Mouse (Mus musculus): Measurements from ENCODE around the gene H2-DMb2.

H2-DMb2 gene

GRCm38 (mm10) chr17:34118113-34118872, 24.8 kb upstream of the H2-DMb2 start:
- DNase-seq (ENCODE audit: low read depth, low spot score): no peak

DNA sequence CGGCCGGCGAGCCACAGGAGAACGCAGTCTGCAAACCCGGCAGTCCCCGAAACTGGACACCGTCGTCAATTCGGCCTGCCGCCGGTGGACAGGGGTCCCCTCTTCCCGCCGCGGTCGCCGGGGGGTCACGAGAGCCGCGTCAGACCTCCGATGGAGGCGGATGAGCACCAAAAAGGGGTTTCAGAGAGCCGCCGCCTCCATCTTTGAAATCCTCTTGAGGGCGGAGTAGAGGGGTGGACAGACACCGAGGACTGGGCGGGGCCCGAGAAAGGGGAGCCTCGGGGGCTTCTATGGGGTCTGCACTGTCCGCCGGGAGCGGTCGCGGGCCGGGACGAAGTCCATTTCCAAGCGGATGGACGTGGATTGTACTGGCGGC, 24.2 kb upstream of the H2-DMb2 start:
- DNase-seq (ENCODE audit: low read depth, low spot score): no peak

GRCm38 (mm10) chr17:34119249-34120179, 23.6 kb upstream of the H2-DMb2 start, which contains the start of gene H2-DMa:
Gene H2-DMa, plus strand, starts transcription at chr17:34119541.
- peak; percentile 98 for DNase-seq (ENCODE audit: low read depth, low spot score)

DNA sequence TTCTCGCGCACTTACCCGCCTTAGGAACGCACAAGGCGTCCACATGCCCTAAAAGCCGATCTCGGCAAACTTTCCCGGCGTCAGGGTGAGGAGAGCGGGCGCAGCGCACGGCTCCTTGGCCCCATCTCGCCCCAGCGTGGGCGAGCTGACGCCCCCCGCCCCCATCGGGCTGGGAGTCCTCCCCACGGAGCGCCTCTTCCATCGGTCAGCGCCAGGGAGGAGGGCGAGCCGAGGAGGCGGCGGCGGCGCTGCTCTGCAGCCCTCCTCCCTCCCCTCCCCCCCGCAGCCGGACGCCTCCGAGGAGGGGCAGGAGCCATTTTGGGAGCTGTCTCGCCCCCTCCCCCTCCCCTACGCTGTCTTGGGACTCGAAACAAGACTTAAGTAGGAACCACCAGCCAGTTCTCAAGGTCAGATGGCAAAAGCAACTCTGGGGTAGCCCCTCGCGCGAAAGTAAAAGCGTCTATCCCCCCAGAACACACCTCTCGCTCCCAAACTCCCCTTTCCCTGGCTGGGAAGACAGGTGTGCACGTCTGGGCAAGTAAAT, 22.9 kb upstream of the H2-DMb2 start:
- DNase-seq (ENCODE audit: low read depth, low spot score): peak; percentile 68

DNA sequence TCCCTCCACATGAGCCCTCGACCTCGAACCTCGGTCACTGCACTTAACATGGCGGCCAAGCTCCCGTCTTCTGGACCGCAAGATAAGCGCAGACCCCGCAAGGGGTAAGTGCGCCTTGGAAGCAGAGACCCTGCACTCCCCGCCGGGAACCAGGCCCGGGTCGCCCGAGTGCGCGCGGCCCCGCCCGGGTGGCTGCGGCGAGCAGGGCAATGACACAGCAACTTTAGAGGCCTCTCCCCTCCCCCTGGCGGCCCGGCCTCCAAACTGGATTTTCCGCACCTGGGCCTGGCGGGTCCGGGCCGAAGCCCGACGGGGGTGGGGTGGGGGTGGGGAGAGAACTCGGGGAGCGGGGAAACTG, 22.3 kb upstream of the H2-DMb2 start:
- no peak for DNase-seq (ENCODE audit: low read depth, low spot score)

DNA sequence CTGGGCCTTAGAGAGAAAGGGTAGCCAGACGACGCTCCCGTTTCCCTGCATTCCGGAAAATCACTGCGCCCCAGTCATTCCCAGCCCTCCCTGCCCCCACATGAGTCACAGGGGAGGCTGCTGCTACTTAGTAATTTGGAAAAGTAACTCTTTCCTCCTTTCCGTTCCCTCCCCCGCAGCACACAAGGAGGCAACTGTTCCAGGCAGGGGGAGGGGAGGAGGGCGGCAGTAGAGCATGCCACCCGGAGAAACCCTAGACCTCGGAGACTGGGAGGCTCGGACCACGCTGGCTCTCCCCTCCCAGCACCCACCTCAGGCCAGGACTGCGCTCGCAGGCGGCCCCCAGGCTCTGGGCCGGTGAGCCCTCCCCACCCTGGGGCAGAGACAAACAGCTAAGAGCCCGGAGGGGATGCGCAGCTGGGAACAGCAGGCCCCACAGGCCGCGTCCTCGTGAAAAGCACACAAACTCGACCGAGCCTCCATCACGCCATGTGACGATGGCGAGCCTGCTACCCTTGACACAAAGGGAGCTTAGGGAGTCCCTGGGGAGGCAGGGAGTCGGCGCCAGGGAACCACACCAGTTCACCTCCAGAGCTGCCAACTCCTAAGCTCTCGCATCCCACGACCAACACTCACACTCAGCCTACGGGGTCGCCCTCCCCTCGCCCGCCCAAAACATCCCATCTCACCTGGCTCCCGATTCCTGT, 21.8 kb upstream of the H2-DMb2 start:
- DNase-seq (ENCODE audit: low read depth, low spot score): peak; percentile 42

DNA sequence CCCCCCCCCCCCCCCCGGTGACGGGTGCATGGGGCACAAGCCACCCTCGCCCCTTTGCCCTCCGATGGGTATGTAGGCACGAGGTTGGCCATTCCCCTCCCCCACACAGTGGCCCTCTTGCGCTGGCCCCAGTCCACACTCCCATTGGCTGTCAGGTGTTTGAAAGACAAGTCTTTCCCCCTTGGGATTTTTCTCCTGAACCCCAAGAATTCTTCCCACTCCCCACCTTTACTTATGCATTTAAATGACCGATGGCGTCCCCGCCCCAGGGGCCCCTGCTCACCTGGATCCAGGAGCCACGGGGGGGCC, 21.3 kb upstream of the H2-DMb2 start:
- DNase-seq (ENCODE audit: low read depth, low spot score): peak; percentile 44

DNA sequence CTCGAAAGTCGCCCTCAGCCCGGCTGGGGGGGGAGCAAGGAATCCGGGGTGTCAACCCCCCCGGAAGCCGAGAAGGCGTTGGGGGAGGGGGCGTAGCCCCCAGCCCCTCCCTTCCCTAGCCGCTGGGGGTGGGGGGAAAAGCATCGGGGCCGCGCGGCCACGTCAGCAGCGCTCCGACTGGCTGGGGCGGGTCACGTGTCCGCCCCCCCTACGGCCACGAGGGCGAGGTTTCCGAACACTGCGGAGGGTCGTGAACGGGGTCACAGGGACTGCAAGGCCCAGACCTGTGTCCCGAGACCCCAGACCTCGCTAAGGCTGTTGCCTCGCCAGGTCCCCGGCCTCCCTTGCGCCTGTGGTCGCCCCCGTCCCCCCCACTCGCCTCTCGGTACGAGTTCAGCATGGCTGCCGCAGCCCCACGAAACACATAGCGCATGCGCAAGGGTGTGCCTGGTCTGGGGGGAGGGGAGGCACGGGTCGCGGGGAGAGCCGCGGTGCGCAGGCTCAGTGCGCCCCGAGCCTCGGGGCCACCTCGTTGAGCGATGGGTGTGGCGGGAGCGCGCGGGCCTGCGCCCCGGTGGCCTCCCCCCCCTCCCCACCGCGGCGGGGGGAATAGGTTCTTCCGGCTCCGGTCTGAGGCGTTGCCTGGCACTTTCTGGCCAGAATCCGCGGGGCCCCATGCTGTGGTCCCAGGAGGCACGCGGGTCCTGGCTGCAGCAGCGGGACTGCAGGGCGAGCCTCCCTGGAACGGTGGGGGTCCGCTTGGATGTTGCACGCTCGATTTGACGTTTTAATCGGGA, 20.7 kb upstream of the H2-DMb2 start, which contains the start of gene Brd2:
Brd2 (minus strand) TSS at position 447 of the 797 bp plus-strand sequence.
- peak; percentile 95 for DNase-seq (ENCODE audit: low read depth, low spot score)

DNA sequence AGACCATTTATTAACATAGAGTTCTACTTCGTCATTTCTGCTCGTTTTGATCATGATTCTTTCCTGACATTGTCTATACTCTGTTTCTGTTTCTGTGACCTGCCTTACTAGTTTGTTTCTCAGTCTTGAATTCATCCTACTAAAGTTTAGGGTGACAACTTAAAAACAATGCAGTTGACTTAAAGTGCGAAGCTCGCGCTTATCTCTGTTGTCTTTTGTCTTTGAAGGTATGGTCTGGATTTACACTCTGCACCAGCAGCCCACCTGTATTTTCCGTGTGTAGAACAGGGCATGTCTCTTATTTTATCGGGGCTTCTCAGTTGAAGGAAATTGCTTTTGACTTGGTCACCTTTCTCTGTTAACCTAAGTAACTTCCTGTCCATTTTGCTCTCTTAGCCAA, 20.0 kb upstream of the H2-DMb2 start:
- no peak for DNase-seq (ENCODE audit: low read depth, low spot score)

- no peak for DNase-seq (ENCODE audit: low read depth, low spot score)
Observed at GRCm38 (mm10) chr17:34123518-34123917, 19.6 kb upstream of the H2-DMb2 start.

DNA sequence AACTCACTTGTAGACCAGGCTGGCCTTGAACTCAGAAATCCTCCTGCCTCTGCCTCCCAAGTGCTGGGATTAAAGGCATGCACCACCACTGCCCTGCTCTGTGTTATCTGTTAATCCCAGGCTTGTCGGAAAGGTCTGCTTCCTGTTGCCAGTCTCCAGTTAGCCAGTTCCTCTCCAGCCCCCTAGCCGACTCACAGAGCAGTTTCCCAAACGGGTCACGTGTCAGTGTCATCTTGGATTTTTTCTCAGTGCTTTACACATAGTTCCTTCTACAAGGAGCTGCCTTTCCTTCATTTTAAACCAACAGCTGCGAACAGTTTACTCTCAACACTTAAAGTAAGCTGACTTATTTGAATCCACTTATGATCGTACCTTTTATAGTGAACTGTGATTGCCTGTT, 18.5 kb upstream of the H2-DMb2 start:
- DNase-seq (ENCODE audit: low read depth, low spot score): no peak

- no peak for DNase-seq (ENCODE audit: low read depth, low spot score)
Observed at GRCm38 (mm10) chr17:34126826-34127420, 16.2 kb upstream of the H2-DMb2 start.

GRCm38 (mm10) chr17:34127475-34127874, 15.6 kb upstream of the H2-DMb2 start:
- DNase-seq (ENCODE audit: low read depth, low spot score): no peak

DNA sequence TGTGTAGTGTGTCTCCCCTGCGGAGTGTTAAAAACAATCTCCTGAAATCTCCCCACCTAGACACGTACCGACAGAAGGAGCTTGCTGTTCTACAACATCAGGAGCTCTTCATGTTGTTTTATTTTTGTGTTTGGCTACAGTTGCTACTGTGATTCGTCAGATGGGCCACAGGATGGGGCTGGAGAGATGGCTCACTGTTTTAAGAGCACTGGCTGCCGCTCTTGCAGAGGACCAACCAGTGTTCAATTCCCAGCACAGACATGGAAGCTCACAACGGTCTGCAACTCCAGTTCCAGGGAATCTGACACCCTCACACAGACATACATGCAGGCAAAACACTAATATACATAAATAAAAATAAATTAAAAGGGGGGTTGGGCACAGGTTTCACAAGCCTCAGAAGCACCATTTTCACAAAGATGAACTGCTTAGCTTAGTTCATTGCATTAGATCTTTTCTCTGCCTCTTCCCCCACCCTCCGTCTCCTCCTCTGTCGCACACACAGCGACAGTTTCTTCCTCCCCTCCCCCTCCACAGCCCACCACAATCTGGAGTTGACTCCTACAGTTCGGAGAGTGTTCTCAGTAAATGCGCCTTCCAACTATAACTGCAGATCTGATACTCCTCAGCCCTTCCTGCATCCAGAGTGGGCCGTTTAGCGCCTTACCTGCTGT, 14.7 kb upstream of the H2-DMb2 start:
- DNase-seq (ENCODE audit: low read depth, low spot score): no peak

- DNase-seq (ENCODE audit: low read depth, low spot score): no peak
Observed at GRCm38 (mm10) chr17:34128944-34129791, 13.9 kb upstream of the H2-DMb2 start.

GRCm38 (mm10) chr17:34130073-34130947, 12.8 kb upstream of the H2-DMb2 start:
- DNase-seq (ENCODE audit: low read depth, low spot score): no peak

DNA sequence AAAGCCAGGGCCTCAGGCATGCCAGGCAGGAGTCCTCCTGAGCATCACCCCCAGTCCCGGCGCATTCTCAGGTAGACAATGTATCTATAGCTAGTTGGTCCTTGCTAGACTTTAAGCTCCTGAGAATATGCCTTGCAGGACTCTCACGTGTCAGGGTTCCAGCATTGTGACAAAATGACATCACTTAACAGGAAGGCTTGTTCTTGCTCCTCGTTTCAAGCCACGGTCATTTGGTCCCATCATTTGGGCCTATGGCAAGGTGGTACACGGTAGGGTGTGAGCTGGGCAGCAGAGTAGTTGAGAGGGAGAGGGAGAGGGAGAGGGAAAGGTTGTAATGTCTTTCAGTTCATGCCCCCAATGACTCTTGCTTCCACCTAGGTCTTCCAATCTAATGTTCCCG, 11.2 kb upstream of the H2-DMb2 start:
- DNase-seq (ENCODE audit: low read depth, low spot score): no peak

GRCm38 (mm10) chr17:34133289-34133688, 9.8 kb upstream of the H2-DMb2 start:
- DNase-seq (ENCODE audit: low read depth, low spot score): no peak

All from retina, postnatal 7 days (tissue).